Mouse (Mus musculus) Patski (cell line): ENCODE measurements at regions not wholly inside any gene's neighbourhood (a gene's known extent, or its start where the extent isn't known, plus 50 kb on each side); places are given as distances from the start of the nearest gene placed in this dataset.

ENCODE experiments used
- ATAC-seq: fragments of 100-300 bp; one replicate; pipeline ENCODE4 v1.8.0; 2021
- CTCF ChIA-PET: fragments of 350-600 bp; sonication (Branson Sonifier 250); formaldehyde crosslinking; loops from one replicate; lab custom pipeline; 2022; ENCODE audit warnings: inconsistent platforms; lab: Charles Lee
- POLR2A ChIA-PET: fragments of 350-600 bp; sonication (Branson Sonifier 250); formaldehyde crosslinking; loops from one replicate; lab custom pipeline; 2022; ENCODE audit warnings: antibody characterized with exemption, inconsistent platforms; lab: Charles Lee
- DNase-seq: peaks from one replicate; pipeline ENCODE4 v3.0.0-alpha.2; 2011; ENCODE audit warnings: low read depth, low spot score
- H3K27me3 ChIP-seq: fragments of 371-371 bp; one replicate; pipeline ENCODE4 v1.5.1; 2021
- CTCF ChIP-seq: fragments of 100-300 bp; IDR thresholded peaks from one replicate; pipeline ENCODE4 v1.5.1; 2021
- in situ Hi-C: fragments of 300-500 bp; cut with MboI; formaldehyde crosslinking; loops from 3 replicates; pipeline ENCODE4 v1.11.1; 2018; ENCODE audit warnings: low pct_unique_long_range_greater_than_20kb, mixed read lengths

DNA sequence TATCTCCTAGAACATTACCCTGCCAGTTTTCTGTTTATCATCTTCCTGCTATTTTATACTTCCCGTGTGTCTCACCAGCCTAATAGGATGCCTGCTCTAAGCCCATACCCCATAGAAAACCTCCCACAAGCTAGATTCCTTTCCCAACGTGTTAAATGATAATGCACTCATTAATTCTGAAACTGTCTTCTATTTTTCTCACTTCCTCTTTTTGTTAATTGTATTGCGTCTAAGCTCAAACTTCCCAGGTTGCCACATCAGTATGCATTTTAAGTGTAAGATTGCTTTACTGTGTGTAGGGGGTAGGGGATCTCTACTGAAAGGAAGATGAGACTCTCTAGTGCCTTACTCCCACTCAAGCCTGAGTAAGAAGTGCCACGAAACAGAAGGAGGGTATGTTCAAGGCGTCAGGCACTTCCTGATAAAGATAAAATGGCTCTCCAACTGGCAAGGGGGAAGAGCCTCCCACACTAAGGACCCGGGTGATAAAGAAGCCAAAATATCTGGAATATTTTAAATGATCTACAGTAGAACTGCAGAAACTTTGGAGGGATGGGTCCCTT is 518.0 kb downstream of the Efnb2 start:
- POLR2A ChIA-PET = no interaction called here
- in situ Hi-C loops = no loop called here
- CTCF ChIA-PET = no interaction called here
- ATAC-seq = no peak
- no peak for DNase-seq
- no peak for TF ChIP-seq CTCF
- no peaks in the 10 kb centered on the region for H3K27me3 ChIP-seq

GRCm38 (mm10) chr8:8142461-8142860 is 518.6 kb downstream of the Efnb2 start:
- CTCF ChIA-PET = no interaction called here
- TF ChIP-seq CTCF = no peak
- no peak for ATAC-seq
- peak; percentile 2 for DNase-seq
- in situ Hi-C loops = no loop called here
- no peaks in the 10 kb centered on the region for H3K27me3 ChIP-seq
- POLR2A ChIA-PET = no interaction called here

DNA sequence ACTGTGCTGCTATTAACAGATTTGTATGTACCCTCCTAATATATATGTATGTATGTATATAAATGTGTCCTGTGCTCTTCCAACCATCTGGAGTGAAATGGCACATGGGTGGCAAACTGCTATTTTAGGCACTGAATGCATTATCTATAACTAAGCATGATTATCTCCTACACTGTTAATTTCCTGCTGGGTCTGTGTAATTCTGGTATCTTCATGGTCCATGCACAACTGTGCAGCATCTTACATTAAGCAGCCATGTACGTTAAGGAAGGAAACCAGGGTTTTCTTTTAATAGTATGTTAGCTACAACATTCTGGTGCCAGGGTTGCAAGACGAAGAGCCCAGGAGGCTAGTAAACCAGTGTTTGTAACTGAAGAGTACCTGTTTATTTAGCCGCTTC is 521.3 kb downstream of the Efnb2 start:
- in situ Hi-C loops = no loop called here
- ATAC-seq (no peak), DNase-seq (no peak)
- ChIA-PET CTCF (no interaction called here), POLR2A (no interaction called here)
- H3K27me3 ChIP-seq = no peaks in the 10 kb centered on the region
- TF ChIP-seq CTCF = no peak

DNA sequence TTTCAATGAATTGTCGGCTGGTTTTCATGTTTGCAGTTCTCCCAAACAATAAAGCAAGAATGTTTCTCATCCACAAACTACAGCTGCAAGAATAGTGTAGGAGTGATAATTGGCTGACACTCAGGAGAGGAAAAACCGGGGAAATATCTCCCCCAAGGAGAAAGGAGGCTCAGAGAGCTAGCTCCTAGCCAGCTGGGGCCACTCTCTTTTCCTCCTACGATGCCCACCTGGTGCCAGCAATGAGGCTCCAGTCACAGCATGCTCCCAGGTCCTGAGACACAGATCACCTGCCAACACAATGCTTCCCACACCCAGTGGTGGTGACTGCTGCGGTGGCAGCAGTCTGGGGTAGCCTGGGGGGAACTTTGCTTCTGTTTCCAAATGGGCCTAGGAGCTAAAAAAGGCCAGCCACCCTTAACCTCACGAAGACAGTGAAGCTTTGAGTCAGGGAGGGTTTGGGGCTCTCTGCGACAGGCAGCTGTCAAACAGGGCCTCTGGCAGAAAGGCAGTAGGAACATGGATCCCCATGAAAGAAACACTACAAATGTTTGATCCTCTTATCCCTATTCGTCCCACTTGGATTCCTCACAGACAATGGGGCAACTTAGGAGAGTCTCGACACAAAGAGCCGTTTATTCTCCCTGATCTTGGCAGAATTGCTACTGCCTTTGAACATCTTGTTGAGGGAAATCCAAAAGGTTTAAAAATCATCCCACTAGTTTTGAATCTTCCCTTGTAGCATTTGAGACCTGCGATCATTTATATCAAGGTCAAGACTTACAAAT is 527.8 kb downstream of the Efnb2 start:
- DNase-seq = no peak
- no peak for TF ChIP-seq CTCF
- no peak for ATAC-seq
- CTCF ChIA-PET = no interaction called here
- H3K27me3 ChIP-seq = no peaks in the 10 kb centered on the region
- in situ Hi-C loops = no loop called here
- POLR2A ChIA-PET = no interaction called here

GRCm38 (mm10) chr8:8131961-8132376 is 529.1 kb downstream of the Efnb2 start:
- POLR2A ChIA-PET = no interaction called here
- CTCF ChIA-PET = interaction anchor here (1.7 kb wide), 1 partner anchor 10 kb away, joined by 5 read pairs; no protein-coding TSS in a partner anchor
- no peaks in the 10 kb centered on the region for H3K27me3 ChIP-seq
- DNase-seq = no peak
- no peak for ATAC-seq
- no peak for TF ChIP-seq CTCF
- in situ Hi-C loops = no loop called here

DNA sequence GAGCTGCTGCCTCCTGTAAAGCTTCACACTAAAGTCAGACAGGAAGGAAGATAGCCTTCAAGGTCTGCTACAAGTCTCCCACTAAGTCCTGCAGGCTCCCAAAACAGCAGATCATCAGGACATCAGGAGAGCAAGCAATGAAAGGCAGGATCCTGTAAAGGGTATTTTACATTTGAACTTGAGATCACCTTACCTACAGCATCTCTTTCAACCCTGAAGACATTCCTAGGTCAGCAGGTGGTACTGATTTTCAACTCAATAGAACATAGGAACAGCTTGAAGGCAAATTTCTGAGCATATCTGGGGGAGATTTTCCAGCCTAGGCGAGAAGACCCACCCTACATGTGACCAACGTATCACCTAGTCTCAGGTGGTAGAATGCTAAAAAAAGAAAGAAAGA is 530.2 kb downstream of the Efnb2 start:
- DNase-seq (no peak), ATAC-seq (no peak)
- CTCF ChIA-PET = interaction anchor here (1.7 kb wide), 1 partner anchor 9 kb away, joined by 5 read pairs; no protein-coding TSS in a partner anchor
- TF ChIP-seq CTCF = no peak
- in situ Hi-C loops = no loop called here
- H3K27me3 ChIP-seq = no peaks in the 10 kb centered on the region
- POLR2A ChIA-PET = no interaction called here

DNA sequence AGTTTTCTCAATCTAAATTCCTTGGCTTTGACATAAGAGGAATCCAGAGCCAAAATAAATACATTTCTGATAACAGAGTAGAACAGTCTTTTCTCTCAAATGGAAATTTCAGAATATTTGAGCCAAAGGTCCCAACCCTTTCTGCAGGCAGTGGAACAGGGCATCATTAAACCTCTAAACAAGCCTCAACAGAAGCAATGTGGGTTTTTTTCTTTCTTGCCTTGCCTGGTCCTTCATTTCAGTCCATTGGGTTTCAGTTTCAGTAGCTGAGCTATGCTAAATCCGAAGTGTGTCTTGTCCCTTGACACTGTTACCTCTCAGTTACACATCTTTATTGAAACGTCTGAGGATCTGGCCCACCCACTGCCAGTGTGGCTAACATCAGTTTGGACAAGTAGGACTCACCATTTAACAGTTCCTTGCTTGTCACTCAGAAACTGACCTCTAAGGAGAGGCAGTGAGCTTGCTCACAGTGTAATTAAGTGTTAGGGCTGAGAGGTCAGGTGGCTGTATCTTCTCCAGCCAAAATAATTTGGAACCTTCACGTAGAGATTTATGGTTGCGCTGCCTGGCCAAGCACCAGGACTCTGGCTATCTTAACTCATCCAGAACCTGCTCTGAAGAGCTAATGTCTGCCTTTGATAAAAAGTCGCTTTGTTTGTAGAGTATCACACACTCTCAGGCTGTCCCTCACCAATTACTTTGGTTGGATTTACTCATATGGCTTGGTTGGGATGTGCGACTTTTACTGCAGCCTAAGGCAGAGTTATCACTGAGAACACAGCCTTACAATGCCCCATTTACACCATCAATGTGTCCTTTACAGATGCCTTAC is 545.2 kb downstream of the Efnb2 start:
- no peak for DNase-seq
- TF ChIP-seq CTCF = no peak
- no peaks in the 10 kb centered on the region for H3K27me3 ChIP-seq
- ChIA-PET POLR2A (no interaction called here), CTCF (no interaction called here)
- ATAC-seq = peak; percentile 12
- in situ Hi-C loops = no loop called here

GRCm38 (mm10) chr8:8114604-8115003 is 546.4 kb downstream of the Efnb2 start:
- ATAC-seq (no peak), DNase-seq (no peak)
- no peak for TF ChIP-seq CTCF
- POLR2A ChIA-PET = no interaction called here
- in situ Hi-C loops = no loop called here
- no peaks in the 10 kb centered on the region for H3K27me3 ChIP-seq
- CTCF ChIA-PET = no interaction called here

DNA sequence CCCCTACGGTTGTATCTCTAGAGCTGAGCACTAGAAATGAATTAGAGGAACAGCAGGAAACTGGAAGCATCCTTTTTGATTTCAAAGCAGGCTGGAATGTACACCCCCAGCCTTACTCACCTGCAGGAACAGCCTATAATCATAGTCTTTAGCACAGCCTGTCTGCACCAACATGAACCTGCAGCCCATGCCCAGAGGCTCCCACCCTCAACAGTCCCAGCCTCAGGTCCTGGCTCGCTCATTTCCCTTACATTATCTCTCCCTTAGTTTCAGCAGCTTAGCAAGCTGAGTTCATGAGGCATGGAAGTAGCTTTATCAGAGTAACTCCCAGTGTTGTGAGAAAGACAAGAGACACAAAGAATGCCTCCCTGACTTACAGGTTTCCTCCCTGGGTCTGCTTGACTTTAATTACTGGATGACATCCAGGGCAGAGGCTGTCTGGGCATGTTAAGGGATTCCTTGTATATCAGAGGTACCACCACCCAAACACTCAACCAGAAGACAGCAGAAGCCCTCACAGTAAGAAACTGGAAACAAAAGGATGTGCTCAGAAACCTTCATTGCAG is 551.2 kb downstream of the Efnb2 start:
- DNase-seq = no peak
- no peak for ATAC-seq
- TF ChIP-seq CTCF = no peak
- CTCF ChIA-PET = no interaction called here
- POLR2A ChIA-PET = interaction anchor here (0.6 kb wide), 1 partner anchor 595 kb away, joined by 3 read pairs; no protein-coding TSS in a partner anchor
- no peaks in the 10 kb centered on the region for H3K27me3 ChIP-seq
- in situ Hi-C loops = no loop called here

GRCm38 (mm10) chr8:8103492-8103891 is 557.5 kb downstream of the Efnb2 start:
- ATAC-seq = no peak
- DNase-seq = no peak
- ChIA-PET CTCF (interaction anchor here (0.7 kb wide), 1 partner anchor 9 kb away, joined by 3 read pairs; no protein-coding TSS in a partner anchor), POLR2A (no interaction called here)
- no peak for TF ChIP-seq CTCF
- in situ Hi-C loops = no loop called here
- H3K27me3 ChIP-seq = no peaks in the 10 kb centered on the region
